Mouse (Mus musculus) E14TG2a.4 (cell line): ENCODE measurements at regions not wholly inside any gene's neighbourhood (a gene's known extent, or its start where the extent isn't known, plus 50 kb on each side); places are given as distances from the start of the nearest gene placed in this dataset.

Experiments
- CTCF ChIP-seq: conservative IDR thresholded peaks from 2 replicates; pipeline ENCODE4 v1.5.1; 2014; ENCODE audit warnings: low read length
- NANOG ChIP-seq: IDR thresholded peaks from 2 replicates; pipeline ENCODE4 v1.6.1; 2014; ENCODE audit warnings: borderline replicate concordance, low read length, mixed read lengths

GRCm38 (mm10) chr11:56760474-56760873, 250.7 kb upstream of the Gria1 start:
- no peak for TF ChIP-seq CTCF
- no peak for TF ChIP-seq NANOG
